Mouse (Mus musculus): Measurements from ENCODE around the gene Ctsw. TPM values are rescaled to one million over a fixed set of nuclear protein-coding genes. Genes with fewer than 3 reads are reported as not detected.
"Not testable (repeated sequence)": the region's sequence is repeated elsewhere in the genome, so short reads cannot be mapped to it uniquely, and the experiment has no call there.

The Ctsw gene
- under 1 TPM; 0.73 to 0.80 TPM for total RNA-seq (2021)

DNA sequence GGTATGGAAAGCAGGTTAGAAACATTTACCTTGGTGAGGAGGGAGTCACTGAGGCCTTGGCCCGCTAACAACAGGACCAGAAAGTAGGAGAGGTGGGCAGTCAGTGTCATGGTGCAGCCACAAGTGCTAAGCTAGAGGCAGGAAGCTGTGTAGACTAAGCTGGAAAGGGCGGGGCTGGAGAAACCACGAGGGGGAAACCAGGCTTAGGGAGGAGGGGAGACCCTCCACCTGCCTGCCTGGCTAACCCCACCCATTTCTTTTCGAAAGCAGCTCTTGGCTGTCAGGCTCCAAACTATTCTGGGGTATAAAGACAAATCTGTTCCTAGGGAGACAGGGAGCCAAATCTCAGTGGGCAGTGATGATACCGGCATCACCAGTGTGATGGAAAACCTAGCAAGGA, at the start of gene Ctsw:
Gene Ctsw (minus strand): TSS at position 134 of the 400 bp plus-strand sequence.
- no peak for DNase-seq (ENCODE audit: low spot score in 2 of 2)
- intact Hi-C loops (cut with DNase I): no loop called here

GRCm38 (mm10) chr19:5516906-5517505, 48.7 kb upstream of the Ctsw start:
- intact Hi-C loops (cut with DNase I): no loop called here
- no peak for DNase-seq (ENCODE audit: low spot score in 2 of 2)

GRCm38 (mm10) chr19:5515840-5516777, 47.8 kb upstream of the Ctsw start:
- intact Hi-C loops (cut with DNase I): no loop called here
- DNase-seq (ENCODE audit: low spot score in 2 of 2): no peak

DNA sequence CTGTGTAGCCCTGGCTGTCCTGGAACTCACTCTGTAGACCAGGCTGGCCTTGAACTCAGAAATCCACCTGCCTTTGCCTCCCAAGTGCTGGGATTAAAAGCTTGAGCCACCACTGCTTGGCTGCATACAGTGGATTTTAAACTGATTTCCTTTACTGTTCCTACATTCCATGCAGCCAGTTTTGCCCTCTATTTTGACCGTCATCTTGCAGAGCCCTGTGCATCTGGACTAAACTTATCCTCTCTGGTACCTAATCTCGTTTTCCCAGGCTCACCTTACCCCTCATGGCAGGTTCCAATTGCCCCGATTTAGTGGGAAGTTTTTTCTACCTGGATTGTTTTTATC, 44.7 kb upstream of the Ctsw start:
- intact Hi-C loops (cut with DNase I): no loop called here
- DNase-seq (ENCODE audit: low spot score in 2 of 2): no peak

DNA sequence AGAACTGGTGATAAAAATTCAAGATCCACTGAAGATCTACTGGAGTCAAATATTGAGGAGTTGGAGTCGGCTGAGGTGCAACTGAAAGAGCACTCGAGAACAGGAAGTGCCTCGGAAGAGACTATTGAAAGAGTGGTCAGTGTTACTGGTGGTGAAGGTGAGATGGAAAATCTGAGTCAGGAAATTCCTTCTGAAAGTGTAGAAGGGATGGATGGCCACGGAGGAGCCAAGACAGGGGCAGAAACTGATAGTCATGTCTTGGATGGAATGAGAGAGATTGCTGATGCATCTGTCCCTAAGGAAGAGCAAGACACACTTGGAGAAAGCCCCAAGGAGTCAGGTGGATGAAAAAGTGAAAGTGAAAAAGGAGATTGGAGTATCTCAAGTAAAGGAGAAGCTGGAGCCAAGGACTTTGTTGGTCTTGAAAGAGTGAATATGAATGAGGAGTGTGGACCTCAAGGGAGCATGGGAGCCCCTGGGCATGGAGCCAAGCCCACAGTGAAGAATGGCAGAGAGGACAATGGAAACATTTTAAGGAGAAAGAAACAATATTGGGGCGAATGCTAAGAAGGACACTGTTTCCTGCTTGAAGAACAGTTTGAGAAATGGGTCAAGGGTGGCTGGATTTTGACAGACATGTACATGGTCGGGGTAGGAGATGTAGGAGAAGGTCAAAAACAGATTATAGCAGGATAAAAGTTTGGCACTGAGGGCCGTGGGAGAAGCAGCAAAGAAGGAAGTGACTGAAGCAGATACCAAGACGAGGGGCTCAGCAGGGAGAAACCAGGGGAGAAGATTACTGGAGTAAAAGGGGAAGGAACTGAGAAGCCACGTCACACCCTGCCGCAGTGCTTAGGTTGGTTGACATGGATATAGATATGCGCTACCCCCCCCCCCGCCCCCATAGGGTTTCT, 44.0 kb upstream of the Ctsw start:
- intact Hi-C loops (cut with DNase I): no loop called here
- DNase-seq (ENCODE audit: low spot score in 2 of 2): no peak

- DNase-seq (ENCODE audit: low spot score in 2 of 2): no peak
- intact Hi-C loops (cut with DNase I): loop anchor here (2.0 kb wide), 1 partner anchor 20 kb away; the partner anchor contains the start of gene Cfl1
Measured at GRCm38 (mm10) chr19:5511074-5511632, 42.8 kb upstream of the Ctsw start.

DNA sequence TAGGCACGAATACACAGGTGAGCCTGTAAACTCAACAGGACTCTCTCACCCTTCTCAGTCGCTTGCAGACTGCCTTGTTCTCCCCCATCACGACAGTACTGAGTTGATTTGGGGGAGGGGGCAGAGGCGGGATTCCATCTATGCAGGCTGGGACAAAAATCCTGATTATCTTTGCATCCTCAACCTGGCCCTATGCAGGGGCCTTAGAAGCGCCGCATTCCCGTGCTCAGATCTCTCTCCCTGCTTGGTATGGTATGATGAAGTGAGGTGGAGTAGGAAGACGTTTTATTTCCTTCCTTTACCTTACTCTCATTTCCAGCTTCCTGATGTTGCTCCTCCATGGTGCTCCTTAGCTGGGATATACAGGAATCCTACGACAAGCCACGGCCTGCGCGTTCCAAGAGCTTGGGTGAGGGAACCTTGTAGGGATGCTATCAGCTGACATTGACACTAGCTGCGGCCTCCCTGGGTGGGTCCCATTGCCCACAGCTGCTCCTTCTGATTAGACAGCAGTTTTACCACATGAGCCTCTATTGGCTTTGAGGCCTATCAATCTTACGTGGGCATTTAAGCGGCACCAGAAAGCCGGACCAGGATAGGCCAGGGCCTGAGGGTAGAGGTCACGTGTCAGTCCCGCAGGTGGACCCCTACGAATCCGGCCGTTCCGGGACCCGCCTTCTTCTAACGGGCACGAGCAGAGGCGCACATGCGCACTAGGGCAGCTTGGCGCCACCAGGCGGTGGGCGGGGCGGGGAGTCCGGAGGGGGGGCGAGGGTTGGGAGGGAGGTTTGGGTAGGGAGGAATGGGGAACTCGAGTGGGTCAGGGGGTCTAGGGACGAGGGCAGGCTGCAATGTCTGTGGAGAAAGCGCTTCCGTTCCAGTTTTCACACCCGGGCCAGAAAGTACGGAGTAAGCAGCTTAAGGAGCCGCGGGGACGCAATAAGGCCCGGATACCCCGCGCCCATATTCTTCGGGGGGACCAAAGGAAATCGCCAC, 42.0 kb upstream of the Ctsw start, which contains the start of gene Snx32:
Gene Snx32 (minus strand): TSS at position 508 of the 996 bp plus-strand sequence.
- DNase-seq (ENCODE audit: low spot score in 2 of 2): peak; percentile 100
- intact Hi-C loops (cut with DNase I): loop anchor here (2.0 kb wide), 1 partner anchor 20 kb away; the partner anchor contains the start of gene Cfl1

DNA sequence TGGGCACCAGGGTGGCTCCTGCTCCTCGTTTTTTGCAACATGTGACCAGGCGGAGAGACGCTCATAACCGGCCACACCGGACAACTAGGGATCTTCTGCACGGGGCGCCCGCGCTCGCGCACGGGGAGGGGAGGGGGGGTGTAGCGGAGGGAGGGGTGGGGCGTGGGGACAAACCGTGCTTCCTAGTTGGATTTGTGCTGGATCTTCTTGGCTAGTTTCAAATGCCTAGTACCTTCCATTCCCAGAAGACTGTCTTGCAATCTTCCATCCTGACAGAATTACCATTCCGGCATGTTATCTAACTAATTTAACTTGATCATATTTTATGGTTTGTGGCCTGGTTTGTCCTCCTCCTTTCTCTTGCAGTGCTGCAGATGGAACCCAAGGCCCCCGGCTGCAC, 35.4 kb upstream of the Ctsw start, which contains the start of gene 1700020D05Rik:
Gene 1700020D05Rik (minus strand): TSS at position 101 of the 400 bp plus-strand sequence.
- intact Hi-C loops (cut with DNase I): no loop called here
- DNase-seq (ENCODE audit: low spot score in 2 of 2): no peak

DNA sequence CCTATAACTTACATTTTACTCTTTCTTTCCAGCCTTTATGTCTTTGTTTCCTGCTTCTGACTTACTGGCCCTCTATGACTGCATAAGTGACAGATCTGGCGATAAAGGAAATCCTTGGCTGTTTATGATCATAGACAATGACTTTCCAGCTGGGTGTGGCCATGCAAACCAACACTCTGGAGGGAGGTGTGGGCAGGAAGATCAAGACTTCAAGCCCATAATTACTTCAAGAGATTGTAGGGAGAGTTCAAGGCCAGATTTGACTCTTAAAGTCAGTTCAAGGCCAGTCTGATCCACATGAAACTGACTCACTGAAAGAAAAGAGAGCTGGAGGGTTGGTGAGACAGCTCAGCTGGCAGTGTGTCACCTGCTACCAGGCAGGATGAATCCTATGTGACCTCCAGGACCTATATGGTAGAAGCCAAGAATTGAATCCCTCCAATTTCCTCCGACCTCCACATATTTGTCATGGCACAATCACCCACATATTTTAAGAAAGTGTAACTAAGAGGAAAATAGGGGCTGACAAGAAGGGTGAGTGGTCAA, 32.1 kb upstream of the Ctsw start:
- intact Hi-C loops (cut with DNase I): no loop called here

GRCm38 (mm10) chr19:5496052-5496370, 27.7 kb upstream of the Ctsw start:
- DNase-seq (ENCODE audit: low spot score in 2 of 2): no peak
- intact Hi-C loops (cut with DNase I): no loop called here

More for the DNA sequence above, 32.1 kb upstream of the Ctsw start:
- DNase-seq (ENCODE audit: low spot score in 2 of 2): no peak

- intact Hi-C loops (cut with DNase I): no loop called here
- DNase-seq (ENCODE audit: low spot score in 2 of 2): no peak
Measured at GRCm38 (mm10) chr19:5495353-5496051, 27.2 kb upstream of the Ctsw start.

- intact Hi-C loops (cut with DNase I): no loop called here
- DNase-seq (ENCODE audit: low spot score in 2 of 2): no peak
Measured at GRCm38 (mm10) chr19:5494314-5494713, 26.0 kb upstream of the Ctsw start.

GRCm38 (mm10) chr19:5493301-5493721, 25.0 kb upstream of the Ctsw start:
- intact Hi-C loops (cut with DNase I); DNase-seq (ENCODE audit: low spot score in 2 of 2): not testable (repeated sequence)

DNA sequence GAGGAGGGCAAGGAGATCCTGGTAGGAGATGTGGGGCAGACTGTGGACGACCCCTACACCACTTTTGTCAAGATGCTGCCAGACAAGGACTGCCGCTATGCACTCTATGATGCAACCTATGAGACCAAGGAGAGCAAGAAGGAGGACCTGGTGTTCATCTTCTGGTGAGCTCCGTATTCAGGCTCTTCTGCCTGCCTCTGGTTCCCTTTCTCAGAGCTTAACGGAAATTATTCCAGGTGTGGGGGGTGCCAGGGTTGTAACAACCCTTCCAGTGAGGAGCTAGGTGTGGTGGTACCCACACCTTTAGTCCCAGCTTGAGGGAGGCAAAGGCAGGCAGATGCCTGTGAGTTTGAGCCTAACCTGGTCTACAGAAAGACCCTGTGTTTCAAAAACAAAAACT, 24.3 kb upstream of the Ctsw start:
- no peak for DNase-seq (ENCODE audit: low spot score in 2 of 2)
- intact Hi-C loops (cut with DNase I): no loop called here

GRCm38 (mm10) chr19:5490898-5491708, 22.8 kb upstream of the Ctsw start:
- intact Hi-C loops (cut with DNase I): loop anchor here (1.0 to 2.0 kb wide), 5 partner anchors 20 to 194 kb away; partner anchors contain the start of genes Ccdc85b, Fibp, Sart1 and Snx32
- peak; percentile 84 to 90 for DNase-seq (ENCODE audit: low spot score in 2 of 2)

DNA sequence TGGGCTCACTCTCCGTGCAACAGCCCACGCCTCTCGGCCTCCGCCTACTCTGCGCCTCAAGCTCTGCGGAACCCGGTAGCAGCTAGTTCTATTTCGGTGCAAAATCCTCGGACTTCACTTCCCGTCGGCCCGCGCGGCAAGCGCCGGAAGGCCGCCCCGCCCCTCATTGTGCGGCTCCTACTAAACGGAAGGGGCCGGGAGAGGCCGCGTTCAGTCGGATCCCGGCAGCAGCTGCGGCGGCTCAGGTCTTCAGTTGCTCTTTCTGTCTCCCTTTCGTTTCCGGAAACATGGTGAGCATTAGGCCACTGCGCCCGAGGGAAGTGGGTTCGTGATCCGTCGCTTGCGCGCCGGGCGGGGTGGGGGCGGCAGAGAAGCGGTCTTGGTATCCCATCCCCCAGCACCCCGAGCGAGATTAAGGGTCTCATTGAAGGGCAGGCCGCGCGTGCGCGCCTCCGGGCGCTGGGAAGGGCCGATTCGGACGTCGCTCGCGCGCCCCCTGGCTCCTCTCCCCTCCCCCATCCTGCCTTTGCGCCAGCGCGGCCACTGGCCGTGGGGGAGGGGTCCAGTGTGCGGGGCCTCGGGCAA, 22.1 kb upstream of the Ctsw start, which contains the start of gene Cfl1:
Gene Cfl1 (plus strand): TSS at position 143 of the 585 bp plus-strand sequence.
- DNase-seq (ENCODE audit: low spot score in 2 of 2): peak; percentile 96 to 98
- intact Hi-C loops (cut with DNase I): loop anchor here (1.0 to 2.0 kb wide), 4 partner anchors 20 to 194 kb away; partner anchors contain the start of genes Fibp, Sart1 and Snx32
